Mouse (Mus musculus) MN1 (cell line): ENCODE measurements around the gene Hmgb4.

Experiments
- DNase-seq: peaks from one replicate; pipeline ENCODE4 v3.0.0-alpha.2; 2016; ENCODE audit warnings: low spot score

The Hmgb4 gene

DNA sequence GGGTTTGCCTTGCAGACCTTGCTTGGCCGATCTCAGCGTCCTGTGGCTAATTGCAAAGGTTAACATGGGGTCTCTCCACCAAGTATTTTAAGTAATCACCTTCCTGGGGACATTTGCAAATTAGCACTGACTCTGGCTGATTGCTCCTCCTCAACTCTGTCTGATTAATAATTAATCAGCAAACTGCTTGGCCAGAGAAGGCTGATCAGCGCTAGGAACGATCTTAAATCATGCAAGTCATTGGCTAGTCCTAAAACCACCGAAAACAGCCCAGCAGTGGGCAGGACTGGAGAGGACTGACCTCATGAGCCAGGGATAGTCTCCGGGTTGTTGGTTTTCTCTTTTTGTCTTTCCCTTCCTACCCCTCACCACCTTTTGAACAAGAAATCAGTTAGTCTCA, 36.3 kb downstream of the Hmgb4 start:
- no peak for DNase-seq

GRCm38 (mm10) chr4:128217991-128218595, 42.7 kb downstream of the Hmgb4 start:
- no peak for DNase-seq
